Mouse (Mus musculus) layer of hippocampus, adult 18-20 months (tissue): ENCODE measurements around the gene Timm13. TPM values are rescaled to one million over a fixed set of nuclear protein-coding genes. Genes with fewer than 3 reads are reported as not detected.

Experiments used
- DNase-seq, 2 experiments: peaks; one replicate each; pipeline ENCODE4 v3.0.0; 2022; ENCODE audit warnings: low spot score in 2 of 2
- total RNA-seq, 2 experiments: library from RNA; stranded (reverse); gene quantifications; 2 replicates each; pipeline ENCODE4 v1.2.3; 2021

The Timm13 gene
- total RNA-seq, 2 experiments from 2014 or later, result 136 to 144 TPM

GRCm38 (mm10) chr10:80871581-80871980 is 29.2 kb downstream of the Timm13 start, which contains the start of gene Tmprss9:
Tmprss9 (plus strand) TSS chr10:80871848.
- no peak for DNase-seq

- DNase-seq, result no peak
Observed at GRCm38 (mm10) chr10:80870993-80871392, 29.8 kb downstream of the Timm13 start.

- no peak for DNase-seq
Observed at GRCm38 (mm10) chr10:80864446-80864845, 36.3 kb downstream of the Timm13 start.

GRCm38 (mm10) chr10:80862305-80862704 is 38.5 kb downstream of the Timm13 start:
- no peak for DNase-seq

- no peak for DNase-seq
Observed at GRCm38 (mm10) chr10:80858350-80858935, 42.3 kb downstream of the Timm13 start.

- DNase-seq, result no peak
Observed at GRCm38 (mm10) chr10:80857848-80858247, 42.9 kb downstream of the Timm13 start.

GRCm38 (mm10) chr10:80857386-80857785 is 43.4 kb downstream of the Timm13 start:
- peak in 1 of 2 experiments; percentile 49 for DNase-seq

GRCm38 (mm10) chr10:80856908-80857307 is 43.9 kb downstream of the Timm13 start:
- no peak for DNase-seq

GRCm38 (mm10) chr10:80856267-80856666 is 44.5 kb downstream of the Timm13 start:
- DNase-seq, result no peak

GRCm38 (mm10) chr10:80855749-80856073 is 45.1 kb downstream of the Timm13 start:
- DNase-seq, result no peak

GRCm38 (mm10) chr10:80854913-80855748 is 45.6 kb downstream of the Timm13 start, which contains the start of the genes Lsm7 and Sppl2b:
Lsm7 (minus strand) TSS chr10:80855209.
Sppl2b (plus strand) TSS chr10:80855275.
- DNase-seq, result peak; percentile 94 to 98

Other genes starting within 250 kb of the Timm13 start
- gene Btbd2, start 243.9 kb downstream of the Timm13 start, total RNA-seq, result 100 to 1,000 TPM; 110 to 114 TPM
- gene Mknk2, start 222.9 kb downstream of the Timm13 start, total RNA-seq, result 10 to 100 TPM; 44.7 to 46.1 TPM
- 10 to 100 TPM; 13.2 to 13.5 TPM for gene Mob3a, start 199.0 kb downstream of the Timm13 start, total RNA-seq
- gene Izumo4, start 198.8 kb downstream of the Timm13 start, total RNA-seq, result 10 to 100 TPM; 52.5 to 54.7 TPM
- gene Ap3d1, start 158.7 kb downstream of the Timm13 start, total RNA-seq, result 100 to 1,000 TPM; 138 TPM
- gene Dot1l, start 145.8 kb downstream of the Timm13 start, total RNA-seq, result 10 to 100 TPM; 40.6 to 49.6 TPM
- 10 to 100 TPM; 52.3 to 57.3 TPM for gene Sf3a2, start 102.8 kb downstream of the Timm13 start, total RNA-seq
- gene Plekhj1, start 102.3 kb downstream of the Timm13 start, total RNA-seq, result 10 to 100 TPM; 63.3 to 71.2 TPM
- 1 to 10 TPM; 3.3 to 3.6 TPM for gene Amh, start 95.7 kb downstream of the Timm13 start, total RNA-seq
- 1 to 10 TPM; 2.2 to 3.0 TPM for gene Jsrp1, start 87.5 kb downstream of the Timm13 start, total RNA-seq
- gene Oaz1, start 74.3 kb downstream of the Timm13 start, total RNA-seq, result 100 to 1,000 TPM; 518 to 519 TPM
- 10 to 100 TPM; 42.7 to 51.6 TPM for gene Lingo3, start 56.9 kb downstream of the Timm13 start, total RNA-seq
- gene Lsm7, start 45.8 kb downstream of the Timm13 start, total RNA-seq, result 10 to 100 TPM; 41.4 to 50.4 TPM
- 10 to 100 TPM; 46.4 to 55.6 TPM for gene Sppl2b, start 45.7 kb downstream of the Timm13 start, total RNA-seq
- under 1 TPM; 0.40 to 0.56 TPM for gene Tmprss9, start 29.1 kb downstream of the Timm13 start, total RNA-seq
- gene Lmnb2, start 17.3 kb upstream of the Timm13 start, total RNA-seq, result 10 to 100 TPM; 19.5 to 22.3 TPM
- gene Gadd45b, start 29.1 kb upstream of the Timm13 start, total RNA-seq, result 10 to 100 TPM; 24.9 to 28.1 TPM
- 100 to 1,000 TPM; 166 to 173 TPM for gene Gng7, start 114.0 kb upstream of the Timm13 start, total RNA-seq
- 10 to 100 TPM; 96.6 to 98.2 TPM for gene Diras1, start 124.7 kb upstream of the Timm13 start, total RNA-seq
- 10 to 100 TPM; 62.1 to 64.4 TPM for gene Slc39a3, start 136.5 kb upstream of the Timm13 start, total RNA-seq
- 100 to 1,000 TPM; 180 to 183 TPM for gene Sgta, start 159.2 kb upstream of the Timm13 start, total RNA-seq
- gene Thop1, start 169.1 kb upstream of the Timm13 start, total RNA-seq, result 10 to 100 TPM; 50.5 to 50.6 TPM
- gene Creb3l3, start 197.9 kb upstream of the Timm13 start, total RNA-seq, result under 1 TPM; 0.57 to 0.63 TPM
- gene Map2k2, start 204.9 kb upstream of the Timm13 start, total RNA-seq, result 100 to 1,000 TPM; 130 to 136 TPM
- 100 to 1,000 TPM; 122 to 126 TPM for gene Zbtb7a, start 234.3 kb upstream of the Timm13 start, total RNA-seq